Comparison of ENCODE assay signal across 11 mouse cellular contexts in the genomic region with DNA sequence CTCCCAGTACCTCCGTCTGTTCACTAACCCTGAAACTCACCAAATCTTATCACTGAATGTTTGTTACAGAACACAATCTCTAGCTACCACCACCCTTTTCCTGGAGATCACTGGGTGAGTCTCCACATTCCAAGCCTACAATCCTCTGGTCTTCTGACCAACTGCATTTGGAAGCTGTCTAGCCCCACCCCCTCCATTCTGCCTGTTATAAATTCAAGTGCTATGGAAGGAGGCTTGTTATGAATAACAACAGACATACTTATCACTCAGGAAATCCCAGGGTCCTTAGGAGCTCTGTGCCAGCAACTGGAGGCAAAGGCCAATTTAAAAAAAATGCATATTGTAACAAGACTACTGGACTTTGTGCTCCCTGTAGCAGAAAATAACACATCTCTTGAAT. TPM values are rescaled to one million over a fixed set of nuclear protein-coding genes. Genes with fewer than 3 reads are reported as not detected.
DNase-seq lines count a peak whose midpoint lies in the region; ATAC-seq and TF ChIP-seq lines count a peak whose summit lies in the region.
"Had no signal": no experiment of that assay in that cellular context is flagged by ENCODE, and none has a peak within 500 bp of the region (broad histone marks: within the 10 kb centered on the region; RNA-seq: fewer than 3 reads in every experiment).

No protein-coding gene starts in this region.

- no peak for TF ChIP-seq POLR2A in thymus, adult 2 months (IDR thresholded peaks at IDR 0.05; ENCODE audit: control insufficient read depth, extremely low read depth, insufficient read depth, low read length, poor library complexity)

- no peak for TF ChIP-seq CTCF in thymus, adult 2 months (IDR thresholded peaks at IDR 0.05; ENCODE audit: borderline replicate concordance, control insufficient read depth, extremely low read depth, insufficient read depth, low read length, poor library complexity)

- WGBS in liver, embryonic 13.5 days (ENCODE audit: insufficient replicate concordance): 53% methylated on average over 1 of the region's 1 CpGs
- WGBS in thymus, adult 2 months: 97% methylated on average over 1 of the region's 1 CpGs

- ATAC-seq in liver, embryonic 13.5 days (ENCODE audit: low read depth): 0 out of 2 replicates have a peak, but pooled peaks have one; percentile 11
- no peak for ATAC-seq in megakaryocyte, adult 5-6 weeks (ENCODE audit: poor library complexity, severe bottlenecking)

- H3K27ac ChIP-seq in liver, embryonic 13.5 days: no peak overlapping the region
- H3K27ac ChIP-seq in thymus, adult 2 months (ENCODE audit: control insufficient read depth, insufficient read depth, low read length): no peak overlapping the region
- H3K27ac ChIP-seq: limb, embryonic 12.5 days had no signal

- H3K4me3 ChIP-seq in liver, embryonic 13.5 days (replicated peaks): no peak overlapping the region
- no peak overlapping the region for H3K4me3 ChIP-seq in thymus, adult 2 months (ENCODE audit: control insufficient read depth, insufficient read depth, low read length)
- H3K4me3 ChIP-seq: limb, embryonic 12.5 days had no signal

- no peaks in the 10 kb centered on the region for H3K36me3 ChIP-seq in liver, embryonic 13.5 days
- H3K36me3 ChIP-seq in thymus, adult 2 months (ENCODE audit: control insufficient read depth, insufficient read depth, low read length): no peaks in the 10 kb centered on the region
- H3K36me3 ChIP-seq: limb, embryonic 12.5 days had no signal

- H3K4me2 ChIP-seq in liver, embryonic 13.5 days: no peak overlapping the region
- H3K4me2 ChIP-seq: limb, embryonic 12.5 days had no signal

- no peaks in the 10 kb centered on the region for H3K27me3 ChIP-seq in liver, embryonic 13.5 days
- H3K27me3 ChIP-seq in thymus, adult 2 months (ENCODE audit: control insufficient read depth, insufficient read depth, low read length): no peaks in the 10 kb centered on the region
- H3K27me3 ChIP-seq: limb, embryonic 12.5 days had no signal

- DNase-seq in adrenal gland, postnatal 10 days: peak; percentile 19
- no peak for DNase-seq in adrenal gland, adult 8-10 months
- peak; percentile 25 for DNase-seq in ovary, postnatal 36 days (ENCODE audit: low spot score)
- DNase-seq in ovary, postnatal 10 days (ENCODE audit: low spot score): no peak
- no peak for DNase-seq in liver, embryonic 13.5 days
- DNase-seq in yolk sac, embryonic 10.5 days (ENCODE audit: low spot score): peak; percentile 66
- no peak for DNase-seq in thymus, adult 2 months

- peaks cover 33% of the 10 kb centered on the region for H3K4me1 ChIP-seq in liver, embryonic 13.5 days (replicated peaks)
- H3K4me1 ChIP-seq in thymus, adult 2 months (replicated peaks; ENCODE audit: control insufficient read depth, insufficient read depth, low read length): no peaks in the 10 kb centered on the region
- H3K4me1 ChIP-seq: limb, embryonic 12.5 days had no signal

- no peaks in the 10 kb centered on the region for H3K9me3 ChIP-seq in liver, embryonic 13.5 days (replicated peaks)

- H3K9ac ChIP-seq in liver, embryonic 13.5 days: no peak overlapping the region
- H3K9ac ChIP-seq: limb, embryonic 12.5 days had no signal

RNA-seq across cellular contexts. Expression of a gene that starts 58.3 kb away (rescaled TPM):
- 10 to 100 TPM; 11.0 to 13.7 TPM for total RNA-seq in adrenal gland, postnatal 10 days (2021)
- total RNA-seq in adrenal gland, adult 8-10 months (2022): 1 to 10 TPM; 3.1 to 4.1 (median 3.3) TPM
- polyA plus RNA-seq in liver, embryonic 13.5 days (2015; fragmentation: Nextera tagmentation; extraction: Ambion mirVana): 37.6 and 39.3 TPM in 2 replicates
- 2.0 and 2.9 TPM in 2 replicates for polyA plus RNA-seq in thymus, adult 2 months (2012; rRNA removed)
- total RNA-seq in megakaryocyte, adult 5-6 weeks (2015): not detected in 2 replicates
- not detected in 2 replicates for total RNA-seq in megakaryocyte, adult 5-6 weeks (2017)
- total RNA-seq: common myeloid progenitor, adult 5-6 weeks; neutrophil, adult 5-6 weeks had no signal

Comparison
In these comparisons a context has a peak if more than half of its experiments do, and no peak if none do; other contexts are left out.
1. DNase-seq: peak in adrenal gland, postnatal 10 days (single experiment), ovary, postnatal 36 days (single experiment) and yolk sac, embryonic 10.5 days (single experiment); none in adrenal gland, adult 8-10 months (single experiment), ovary, postnatal 10 days (single experiment), liver, embryonic 13.5 days (single experiment) and thymus, adult 2 months (single experiment).
2. RNA of a gene that starts 58.3 kb away (total RNA-seq): 11.0 to 13.7 TPM in adrenal gland, postnatal 10 days and 3.1 to 4.1 TPM in adrenal gland, adult 8-10 months; not detected in megakaryocyte, adult 5-6 weeks; every median in the first group is over 4 times any median in the second.